Mouse (Mus musculus): Measurements from ENCODE around the gene Cct6b.

DNA sequence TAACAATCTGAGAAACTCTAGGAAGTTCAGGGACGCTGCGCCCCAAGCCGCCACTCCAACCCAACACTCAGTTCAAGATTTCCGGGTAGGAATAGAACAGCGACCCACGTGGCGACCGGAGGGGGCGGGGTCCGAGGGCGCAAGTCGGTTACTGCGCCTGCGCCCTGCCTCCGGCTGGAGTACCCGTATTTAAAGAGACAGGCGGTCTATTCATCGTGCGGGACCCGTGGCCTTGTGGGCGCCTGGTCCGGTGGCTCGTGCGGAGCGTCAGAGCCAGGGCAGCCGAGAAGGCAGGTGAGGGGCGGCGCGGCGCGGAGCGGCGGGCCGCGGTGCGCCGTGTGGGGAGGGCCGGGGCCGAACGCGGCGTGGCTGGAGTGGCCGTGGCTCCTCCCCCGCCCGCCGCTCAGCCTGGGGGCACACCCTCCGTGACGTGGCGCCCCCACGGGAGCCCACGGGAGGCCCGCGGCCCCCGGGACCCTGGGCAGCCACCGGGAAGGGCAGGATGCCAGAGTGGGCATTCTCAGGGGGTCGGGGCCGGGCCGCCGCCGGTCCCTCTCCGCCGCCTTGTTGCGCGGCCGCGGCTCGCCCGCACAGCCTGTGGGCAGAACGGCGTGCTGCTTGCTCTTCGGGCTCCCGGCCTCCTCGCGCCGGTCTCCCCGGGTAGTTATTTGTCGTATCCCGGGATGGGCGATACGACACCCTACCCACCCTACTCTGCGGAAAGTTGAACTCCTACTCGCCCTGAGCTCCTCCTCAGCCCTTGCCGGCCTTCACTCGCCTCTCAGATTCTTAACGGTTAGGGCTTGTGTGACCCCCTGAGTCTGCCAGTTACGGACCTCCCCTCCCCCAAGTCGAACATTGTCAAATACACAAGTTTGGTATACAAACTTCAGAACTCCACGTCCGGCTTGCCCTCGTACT is 17.1 kb upstream of the Cct6b start, which contains the start of gene Lig3:
- TF ChIP-seq GATA1 (IDR thresholded peaks at IDR 0.05; ENCODE audit: low read length): no peak
- TF ChIP-seq TAL1 (IDR thresholded peaks at IDR 0.05; ENCODE audit: low read length): no peak

Data from erythroblast, embryonic 14.5 days (primary cell).